Mouse (Mus musculus) hindbrain, embryonic 16.5 days (tissue): ENCODE measurements at regions not wholly inside any gene's neighbourhood (a gene's known extent, or its start where the extent isn't known, plus 50 kb on each side); places are given as distances from the start of the nearest gene placed in this dataset.

Experiments used
- ATAC-seq: fragments of 200-750 bp; cut with Nextera tagmentation; 2 replicates; pipeline ENCODE4 v1.8.0; 2017; ENCODE audit warnings: moderate TSS enrichment, moderate library complexity
- H3K27ac ChIP-seq: fragments of 300-500 bp; sonication (generic); 2 replicates; pipeline ENCODE4 v1.5.1; 2014; ENCODE audit warnings: low read depth, mild to moderate bottlenecking, control low read depth, low read length, moderate library complexity
- H3K27me3 ChIP-seq: fragments of 300-500 bp; sonication (generic); replicated peaks from 2 replicates; pipeline ENCODE4 v1.6.1; 2014; ENCODE audit warnings: low read length; ENCODE audit not compliant: control insufficient read depth, insufficient read depth
- H3K36me3 ChIP-seq: fragments of 300-500 bp; sonication (generic); 2 replicates; pipeline ENCODE4 v1.6.1; 2014; ENCODE audit warnings: mild to moderate bottlenecking, low read length, moderate library complexity, mixed read lengths; ENCODE audit not compliant: control insufficient read depth, insufficient read depth
- H3K4me1 ChIP-seq: fragments of 300-500 bp; sonication (generic); 2 replicates; pipeline ENCODE4 v1.6.1; 2014; ENCODE audit warnings: low read depth, low read length; ENCODE audit not compliant: control insufficient read depth, insufficient read depth
- H3K4me2 ChIP-seq: fragments of 300-500 bp; sonication (generic); 2 replicates; pipeline ENCODE4 v1.6.1; 2014; ENCODE audit warnings: mild to moderate bottlenecking, low read length, control low read depth, moderate library complexity
- H3K4me3 ChIP-seq: fragments of 300-500 bp; sonication (generic); 2 replicates; pipeline ENCODE4 v1.5.1; 2014; ENCODE audit warnings: mild to moderate bottlenecking, low read length, control low read depth, moderate library complexity
- H3K9ac ChIP-seq: fragments of 300-500 bp; sonication (generic); 2 replicates; pipeline ENCODE4 v1.6.1; 2014; ENCODE audit warnings: low read depth, mild to moderate bottlenecking, control low read depth, low read length, moderate library complexity
- H3K9me3 ChIP-seq: fragments of 300-500 bp; sonication (generic); 2 replicates; pipeline ENCODE4 v1.6.1; 2014; ENCODE audit warnings: mild to moderate bottlenecking, low read length, moderate library complexity; ENCODE audit not compliant: control insufficient read depth
- WGBS: fragments of 180-500 bp; shearing (Covaris S2); extraction: QIAGEN DNeasy Blood & Tissue Kit; methylation state at CpG from one replicate; pipeline ENCODE4 v1.1.7; 2014; 5-methylcytosine and 5-hydroxymethylcytosine counted together

DNA sequence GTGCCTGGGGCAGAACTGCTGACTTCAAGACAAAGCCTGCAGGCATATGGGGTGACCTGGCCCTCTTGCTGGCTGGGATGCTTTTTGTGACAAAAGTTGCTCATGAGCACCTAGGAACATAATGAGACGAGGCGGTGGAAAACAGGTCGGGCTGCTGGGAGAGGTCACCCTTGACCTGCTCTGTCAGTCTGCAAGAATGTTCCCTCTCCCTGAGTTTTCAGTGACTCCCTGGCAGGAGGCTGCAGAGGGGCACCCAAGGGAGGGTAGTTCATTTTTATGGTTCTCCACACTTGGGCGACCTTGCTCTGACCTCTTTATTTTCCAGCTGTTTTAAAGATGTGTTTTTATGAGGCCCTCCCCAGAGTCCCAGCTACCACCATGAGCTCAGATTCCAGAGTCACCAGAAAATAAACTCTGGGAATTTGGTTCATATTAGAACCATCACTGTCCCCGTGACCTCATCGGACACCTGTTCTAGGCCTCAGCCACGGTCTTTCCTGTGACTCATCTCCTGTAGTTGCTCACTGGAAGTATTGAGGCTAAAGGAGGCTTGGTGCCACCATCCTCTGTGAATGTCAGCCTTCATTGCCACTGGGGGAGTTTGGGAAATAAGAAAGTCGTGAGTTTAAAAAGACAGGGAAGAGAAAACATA, 108.7 kb upstream of the Pmepa1 start:
- no peak overlapping the region for H3K27ac ChIP-seq
- ATAC-seq, result no peak
- no peaks in the 10 kb centered on the region for H3K9me3 ChIP-seq
- no peak overlapping the region for H3K4me2 ChIP-seq
- H3K27me3 ChIP-seq, result no peaks in the 10 kb centered on the region
- H3K36me3 ChIP-seq, result no peaks in the 10 kb centered on the region
- no peak overlapping the region for H3K4me3 ChIP-seq
- 75% methylated on average over 8 of the region's 8 CpGs for WGBS
- no peak overlapping the region for H3K9ac ChIP-seq
- H3K4me1 ChIP-seq, result no peaks in the 10 kb centered on the region; the same call in 1 of the 2 replicates

DNA sequence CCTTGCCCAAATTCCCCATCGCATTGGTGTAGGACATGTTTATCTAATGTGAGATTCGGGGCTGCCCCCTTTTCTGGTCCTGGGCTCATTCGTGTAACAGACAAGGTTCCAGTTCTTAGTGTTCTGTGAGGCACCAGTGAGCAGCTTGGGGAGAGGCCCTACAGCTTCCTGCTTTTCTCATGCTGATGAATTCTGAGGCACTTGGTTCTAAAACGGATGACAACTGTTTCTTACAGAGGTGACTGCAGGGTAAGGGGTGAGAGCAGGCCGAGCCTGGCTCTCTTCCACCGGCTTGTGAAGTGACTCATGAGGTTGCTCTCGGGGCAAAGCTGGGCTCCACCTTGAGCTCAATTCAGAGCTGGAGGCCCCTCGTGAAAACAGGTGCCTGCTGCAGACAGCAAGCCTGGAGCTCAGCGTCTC, 109.4 kb upstream of the Pmepa1 start:
- Histone ChIP-seq H3K9ac (no peak overlapping the region), H3K4me1 (no peaks in the 10 kb centered on the region), H3K4me3 (no peak overlapping the region), H3K4me2 (no peak overlapping the region), H3K27me3 (no peaks in the 10 kb centered on the region), H3K36me3 (no peaks in the 10 kb centered on the region), H3K9me3 (no peaks in the 10 kb centered on the region), H3K27ac (no peak overlapping the region)
- no peak for ATAC-seq
- WGBS, result 60% methylated on average over 9 of the region's 9 CpGs

DNA sequence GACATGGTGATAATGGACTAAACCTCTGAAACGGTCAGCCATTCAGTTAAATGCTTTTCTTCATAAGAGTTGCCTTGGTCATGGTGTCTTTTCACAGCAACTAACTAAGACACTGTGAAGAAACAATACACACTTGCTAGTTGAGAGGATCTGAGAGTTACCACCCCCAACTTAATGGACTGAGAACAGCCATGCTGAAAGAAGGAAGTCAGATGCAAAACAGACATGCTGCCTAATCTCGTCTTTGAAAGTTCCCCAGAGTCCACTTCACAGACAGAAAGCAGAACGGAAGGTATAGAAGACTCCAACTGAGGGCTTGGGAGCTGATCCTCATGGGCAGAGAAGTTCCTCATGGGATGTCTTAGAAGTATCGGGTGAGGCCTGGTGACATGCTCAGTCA, 111.8 kb upstream of the Pmepa1 start:
- Histone ChIP-seq H3K4me3 (no peak overlapping the region), H3K9ac (no peak overlapping the region), H3K9me3 (no peaks in the 10 kb centered on the region), H3K27ac (no peak overlapping the region), H3K27me3 (no peaks in the 10 kb centered on the region), H3K36me3 (no peaks in the 10 kb centered on the region), H3K4me1 (no peaks in the 10 kb centered on the region), H3K4me2 (no peak overlapping the region)
- 75% methylated on average over 4 of the region's 4 CpGs for WGBS
- ATAC-seq, result no peak

DNA sequence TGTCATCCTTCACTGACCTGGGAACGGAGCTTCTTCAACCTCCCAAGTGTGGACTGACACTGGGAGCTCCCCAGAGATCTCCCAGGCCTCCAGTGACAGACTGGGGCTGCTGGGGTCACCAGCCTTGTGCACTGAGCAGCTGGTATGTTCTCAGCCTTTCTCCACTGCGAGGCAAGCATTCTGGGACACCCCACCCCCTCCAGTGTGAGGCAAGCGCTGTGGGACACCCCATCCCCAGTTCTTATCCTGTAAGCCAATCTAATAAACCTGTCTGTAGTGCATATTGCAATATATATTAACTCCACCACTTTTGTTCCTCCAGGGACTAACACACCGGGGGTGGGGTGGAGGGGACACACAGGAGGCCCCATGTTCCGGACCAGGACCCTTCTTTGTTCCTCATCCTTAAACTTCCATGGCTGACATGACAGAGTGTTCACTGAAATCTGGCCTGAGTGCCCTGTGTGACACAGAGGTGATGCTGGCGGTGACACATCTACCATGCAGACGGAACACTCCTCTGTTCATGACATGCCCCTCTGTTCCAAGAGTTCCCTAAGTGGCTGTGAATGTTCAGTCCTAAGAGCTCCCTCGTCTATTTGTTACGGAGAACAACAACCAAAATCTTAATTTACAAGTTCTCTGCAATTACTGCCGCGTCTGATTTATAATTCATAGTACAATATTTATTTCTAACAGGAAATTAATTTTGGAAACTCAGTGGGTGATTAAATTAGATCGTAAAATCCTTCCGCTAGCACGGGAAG, 116.4 kb upstream of the Pmepa1 start:
- Histone ChIP-seq H3K36me3 (no peaks in the 10 kb centered on the region), H3K27ac (no peak overlapping the region), H3K9me3 (no peaks in the 10 kb centered on the region), H3K27me3 (no peaks in the 10 kb centered on the region), H3K4me3 (no peak overlapping the region), H3K9ac (no peak overlapping the region), H3K4me1 (no peaks in the 10 kb centered on the region), H3K4me2 (no peak overlapping the region)
- 0 out of 2 replicates have a peak, but pooled peaks have one; percentile 11 for ATAC-seq
- WGBS, result 71% methylated on average over 14 of the region's 14 CpGs

DNA sequence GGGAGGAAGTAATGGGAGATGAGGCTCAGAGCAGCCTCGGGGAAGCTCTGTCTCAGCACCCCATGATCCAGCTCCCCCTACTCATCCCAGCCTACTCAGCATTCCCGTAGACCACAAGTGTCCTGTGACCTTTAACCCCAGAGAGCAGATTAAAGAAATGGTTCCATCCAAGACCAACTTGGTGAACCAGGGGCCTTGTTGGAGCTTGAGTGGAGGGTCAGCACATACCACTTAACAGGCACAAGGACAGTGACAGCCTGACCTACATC, 116.9 kb upstream of the Pmepa1 start:
- no peak for ATAC-seq
- Histone ChIP-seq H3K27ac (no peak overlapping the region), H3K36me3 (no peaks in the 10 kb centered on the region), H3K4me1 (no peaks in the 10 kb centered on the region), H3K27me3 (no peaks in the 10 kb centered on the region), H3K9me3 (no peaks in the 10 kb centered on the region), H3K4me2 (no peak overlapping the region), H3K9ac (no peak overlapping the region), H3K4me3 (no peak overlapping the region)
- WGBS, result 54% methylated on average over 2 of the region's 2 CpGs

DNA sequence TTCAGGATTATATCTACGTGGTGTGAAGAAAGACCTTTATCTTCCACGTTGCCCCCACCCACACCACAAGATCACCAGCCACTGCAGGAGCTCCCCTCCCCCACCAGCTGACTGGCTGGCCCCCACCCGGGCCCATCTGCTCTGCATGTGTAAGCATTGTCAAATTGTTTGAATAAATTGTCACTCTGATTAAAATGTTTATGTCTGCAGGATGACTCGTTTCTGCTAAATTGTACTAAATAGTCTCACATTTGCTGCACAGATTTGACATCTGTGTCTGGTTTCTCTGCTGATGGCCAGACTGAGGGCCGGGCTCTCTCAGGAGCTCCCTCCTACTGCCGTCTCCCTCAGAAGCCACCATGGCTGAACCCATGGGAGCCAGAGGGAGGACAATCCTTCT, 119.2 kb upstream of the Pmepa1 start:
- Histone ChIP-seq H3K4me3 (no peak overlapping the region), H3K27ac (no peak overlapping the region), H3K4me1 (no peaks in the 10 kb centered on the region), H3K27me3 (no peaks in the 10 kb centered on the region), H3K9me3 (no peaks in the 10 kb centered on the region), H3K36me3 (no peaks in the 10 kb centered on the region), H3K9ac (no peak overlapping the region), H3K4me2 (no peak overlapping the region)
- ATAC-seq, result no peak
- WGBS, result 44% methylated on average over 6 of the region's 6 CpGs

DNA sequence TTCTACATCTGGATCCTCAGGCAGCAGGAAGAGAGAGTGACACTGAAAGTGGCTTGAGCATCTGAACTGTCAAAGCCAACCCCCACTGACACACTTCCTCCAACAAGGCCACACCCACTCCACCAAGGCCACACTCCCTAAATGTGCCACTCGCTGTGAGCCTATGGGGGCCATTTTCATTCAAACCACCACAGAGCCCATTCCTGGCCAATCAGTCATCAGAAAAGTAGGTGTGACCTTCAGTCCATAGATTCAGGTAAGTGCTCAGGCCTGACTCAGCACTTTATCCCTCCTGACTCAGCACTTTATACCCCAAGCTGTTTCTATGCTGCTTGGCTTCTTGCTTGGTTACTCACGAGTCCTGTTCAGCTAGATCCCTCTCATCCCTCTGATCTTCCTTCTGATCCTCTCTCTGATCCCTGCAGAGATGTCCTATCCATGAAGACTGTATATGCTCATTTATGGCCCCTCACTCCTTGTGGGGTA, 121.6 kb upstream of the Pmepa1 start:
- H3K9me3 ChIP-seq, result no peaks in the 10 kb centered on the region
- WGBS, result 97% methylated on average over 2 of the region's 2 CpGs
- ATAC-seq, result no peak

DNA sequence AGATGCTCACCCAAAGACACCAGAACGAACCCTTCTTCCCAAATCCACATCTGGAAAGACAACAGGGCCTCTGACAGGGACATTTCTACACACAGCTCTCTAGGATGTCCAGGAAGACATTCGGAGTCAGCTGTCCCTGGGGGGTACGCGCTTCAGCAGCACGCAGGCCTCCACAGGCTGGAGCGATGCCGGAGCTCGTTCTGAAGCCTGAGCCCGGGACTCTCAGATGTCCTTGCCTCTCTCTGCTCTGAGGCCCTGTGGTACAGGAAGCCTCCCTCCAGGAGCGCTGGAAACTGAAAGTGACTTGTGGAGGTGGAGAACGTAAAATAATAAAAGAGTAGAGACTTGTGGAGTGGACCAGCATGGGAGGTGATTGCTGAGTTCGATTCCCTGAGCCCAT, 116.8 kb upstream of the 1700021F07Rik start:
- 73% methylated on average over 12 of the region's 12 CpGs for WGBS
- ATAC-seq, result no peak

More for the DNA sequence above, 121.6 kb upstream of the Pmepa1 start:
- Histone ChIP-seq H3K27ac (no peak overlapping the region), H3K4me3 (no peak overlapping the region), H3K9ac (no peak overlapping the region), H3K4me1 (no peaks in the 10 kb centered on the region), H3K36me3 (no peaks in the 10 kb centered on the region), H3K27me3 (no peaks in the 10 kb centered on the region), H3K4me2 (no peak overlapping the region)

DNA sequence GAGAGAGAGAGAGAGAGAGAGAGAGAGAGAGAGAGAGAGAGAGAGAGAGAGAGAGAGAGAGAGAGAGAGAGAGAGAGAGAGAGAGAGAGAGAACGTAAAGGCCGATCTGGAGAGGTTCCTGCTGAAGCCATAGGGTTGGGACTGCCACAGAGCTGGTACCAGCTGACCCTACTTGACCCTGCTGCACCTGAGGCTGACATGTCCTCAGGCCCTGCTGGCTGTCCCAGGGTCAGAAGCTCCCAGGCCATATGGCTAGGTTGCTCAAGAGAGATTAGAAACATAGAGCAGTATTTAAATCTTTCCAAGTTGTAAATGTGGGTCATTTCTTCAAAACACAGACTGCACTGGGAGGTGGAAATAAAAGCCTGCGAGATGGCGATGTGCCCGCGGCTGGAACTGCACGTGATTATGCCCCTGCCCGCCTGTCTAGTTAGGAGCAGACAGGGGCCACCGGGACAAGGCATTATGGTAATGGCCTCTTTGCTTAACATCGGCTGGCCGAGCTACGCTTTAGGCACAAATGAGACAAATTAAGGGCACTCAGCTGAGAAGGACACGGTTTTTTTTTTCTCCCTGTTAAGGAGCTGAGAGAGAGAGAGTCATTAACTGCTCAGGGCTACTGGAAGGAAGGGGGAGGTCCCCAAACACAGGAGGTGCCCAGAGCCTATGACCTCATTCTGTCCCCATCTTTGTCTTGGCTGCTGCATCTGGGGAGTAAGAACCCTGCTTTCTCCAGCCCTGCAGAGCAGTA, 115.9 kb upstream of the 1700021F07Rik start:
- no peaks in the 10 kb centered on the region for H3K27me3 ChIP-seq
- no peaks in the 10 kb centered on the region for H3K9me3 ChIP-seq
- 9% methylated on average over 13 of the region's 13 CpGs for WGBS
- H3K36me3 ChIP-seq, result no peaks in the 10 kb centered on the region
- H3K4me3 ChIP-seq, result no peak overlapping the region
- peak overlapping the region; percentile 40; the same call in 1 of the 2 replicates for H3K27ac ChIP-seq
- H3K4me2 ChIP-seq, result peak overlapping the region; percentile 22; the same call in 1 of the 2 replicates
- peak; percentile 79 for ATAC-seq
- no peak overlapping the region for H3K9ac ChIP-seq
- peaks cover 13% of the 10 kb centered on the region for H3K4me1 ChIP-seq

More for the DNA sequence above, 116.8 kb upstream of the 1700021F07Rik start:
- Histone ChIP-seq H3K36me3 (no peaks in the 10 kb centered on the region), H3K4me1 (peaks cover 13% of the 10 kb centered on the region), H3K27ac (no peak overlapping the region), H3K4me2 (no peak overlapping the region), H3K4me3 (no peak overlapping the region), H3K27me3 (no peaks in the 10 kb centered on the region), H3K9me3 (no peaks in the 10 kb centered on the region), H3K9ac (no peak overlapping the region)
